Mouse (Mus musculus): ENCODE results near the gene Dnali1.

The Dnali1 gene

DNA sequence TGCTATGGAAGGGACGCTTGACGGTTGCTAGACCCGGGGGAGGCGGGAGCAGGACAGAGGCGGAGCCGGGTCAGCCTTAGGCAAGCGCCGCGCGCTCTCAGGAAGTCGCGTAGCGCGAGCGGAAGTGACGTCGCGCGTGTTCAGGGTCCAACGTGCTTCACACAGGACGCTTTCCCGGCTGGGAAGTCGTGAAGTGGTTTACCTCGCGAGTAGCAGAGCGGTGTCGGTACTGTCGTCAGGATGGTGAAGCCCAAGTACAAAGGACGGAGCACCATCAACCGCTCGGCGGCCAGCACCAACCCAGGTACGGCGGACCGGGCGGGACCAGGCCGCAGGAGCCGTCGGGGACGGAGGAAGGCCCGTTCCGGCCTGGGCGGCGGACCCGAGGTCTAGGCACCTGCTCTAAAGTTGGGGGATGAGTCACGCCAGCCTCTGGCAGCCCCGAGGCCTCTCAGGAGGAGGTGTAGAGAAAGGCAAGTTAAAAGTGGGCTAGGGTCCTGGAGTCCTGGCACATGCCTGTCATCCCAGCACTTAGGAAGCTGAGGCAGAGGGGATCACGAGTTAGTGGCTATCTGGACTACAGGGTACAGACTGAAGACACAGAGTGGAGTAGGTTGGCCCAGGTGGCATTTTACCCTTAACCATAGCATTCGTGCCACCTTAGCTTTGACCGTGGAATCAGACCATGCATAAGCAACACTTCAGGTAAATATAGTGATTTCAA, 35.5 kb downstream of the Dnali1 start:
- peak; percentile 94 for DNase-seq

DNA sequence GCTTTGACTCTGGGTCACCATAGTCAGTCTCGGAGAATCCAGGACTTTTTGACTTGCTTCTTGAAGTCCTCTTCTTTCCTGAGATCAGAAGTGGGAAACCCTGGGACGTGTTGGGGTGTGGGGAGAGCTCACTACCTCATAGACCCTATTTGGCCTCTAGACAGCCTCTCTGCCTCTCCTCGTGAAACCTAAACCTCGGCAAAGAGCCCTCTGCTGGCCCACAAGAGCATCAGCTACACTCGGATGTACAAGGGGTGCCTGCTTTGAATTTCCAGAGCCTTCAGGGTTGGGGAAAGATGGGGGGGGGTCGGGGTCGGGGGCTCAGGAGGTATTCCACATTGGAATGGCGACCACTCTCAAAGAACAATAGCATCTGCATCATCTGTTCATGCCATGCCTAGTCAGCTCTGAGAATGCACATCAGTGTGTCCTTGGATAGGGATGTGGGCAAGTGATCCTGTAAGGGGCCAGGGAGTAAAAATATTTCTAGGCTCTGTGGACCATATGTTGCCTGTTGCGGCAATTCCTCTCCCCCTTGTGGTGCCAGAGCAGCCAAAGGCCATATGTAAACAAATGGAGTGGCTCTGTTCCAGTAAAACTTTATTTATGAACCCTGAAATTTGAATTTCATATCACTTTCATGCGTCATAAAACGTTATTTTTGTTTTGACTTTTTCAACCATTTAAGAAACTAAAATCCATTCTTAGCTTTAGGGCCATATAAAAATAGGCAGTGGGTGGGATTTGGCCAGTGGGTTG, 44.5 kb downstream of the Dnali1 start:
- DNase-seq, result peak; percentile 14

DNA sequence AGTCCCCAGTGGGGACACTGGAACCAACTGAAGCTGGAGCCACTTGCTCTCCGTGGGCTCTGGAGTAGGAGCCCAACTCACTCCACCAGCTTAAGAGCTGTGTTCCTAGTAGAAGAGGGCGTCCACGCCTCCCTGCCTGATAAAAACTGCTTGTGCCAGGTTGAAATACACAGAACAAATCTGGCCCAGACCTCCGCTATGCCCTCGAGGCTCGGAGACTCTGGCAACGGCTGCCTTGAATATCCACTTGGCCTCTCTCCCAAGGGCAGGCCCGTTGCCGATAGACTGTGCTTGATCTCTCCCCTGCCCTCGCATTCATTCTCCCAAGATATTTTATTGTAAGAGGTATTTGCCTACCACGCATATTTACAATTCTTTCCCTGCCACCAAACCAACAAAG, 48.1 kb downstream of the Dnali1 start:
- no peak for DNase-seq

DNA sequence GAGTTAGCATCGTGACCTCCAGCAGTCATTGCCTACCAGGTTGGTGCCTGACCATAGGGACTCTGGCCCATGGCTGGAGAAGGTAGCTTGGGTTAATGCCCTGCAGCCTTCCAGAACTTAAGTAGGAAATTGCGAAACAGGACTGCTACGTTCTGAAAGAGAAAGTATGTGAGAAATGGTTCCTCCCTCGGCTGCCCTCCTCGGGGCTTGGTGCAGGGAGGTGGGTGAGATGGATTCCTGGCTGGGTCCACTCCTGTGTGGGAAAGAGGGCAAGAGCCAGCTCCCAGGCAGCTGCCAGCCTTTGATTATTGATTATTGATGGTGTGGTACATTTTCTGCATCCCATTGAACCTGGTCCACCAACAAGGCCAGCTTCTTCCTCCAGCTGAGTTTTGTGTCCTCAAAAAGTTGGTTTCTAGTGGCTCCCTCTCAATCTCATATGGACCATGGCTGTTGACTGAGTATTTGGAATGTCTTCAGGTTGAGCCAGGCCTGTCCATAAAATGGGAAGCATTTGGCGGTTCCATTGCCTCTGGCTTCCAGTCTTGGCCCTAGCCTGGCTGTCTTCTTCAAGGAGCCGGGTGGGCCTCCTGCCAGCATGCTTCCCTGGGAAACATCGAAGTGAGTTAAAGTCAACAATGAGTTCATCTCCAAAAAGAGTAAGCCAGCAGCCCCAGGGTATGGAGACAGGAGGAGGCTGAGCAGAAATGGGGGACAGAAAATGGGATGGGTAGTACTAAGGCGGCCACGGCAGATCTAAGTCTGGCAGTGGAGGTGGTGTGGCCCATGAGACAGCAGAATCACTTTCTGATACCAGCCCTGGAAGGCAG, 49.5 kb downstream of the Dnali1 start, which contains the start of gene Gnl2:
Gene Gnl2 (plus strand): TSS at position 780 of the 830 bp plus-strand sequence.
- DNase-seq, result no peak

DNA sequence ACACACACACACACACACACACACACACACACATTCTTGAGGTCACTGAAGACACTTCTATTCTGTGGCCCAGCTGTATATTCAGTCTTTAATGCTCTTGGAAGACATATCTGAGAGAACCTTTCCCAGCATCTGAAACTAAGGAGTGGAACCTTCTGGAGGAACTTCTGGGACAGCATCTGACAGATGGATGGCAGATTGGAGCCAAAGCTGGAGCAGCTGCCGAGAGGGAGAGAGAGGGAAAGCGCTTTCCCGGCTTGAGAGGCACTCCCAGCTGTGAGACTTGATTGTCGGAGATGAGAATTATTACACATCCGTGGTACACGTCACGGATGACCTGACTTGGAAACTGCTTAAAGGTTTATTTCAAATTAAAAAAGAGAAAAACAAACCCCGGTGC, 56.8 kb downstream of the Dnali1 start:
- DNase-seq, result no peak

DNA sequence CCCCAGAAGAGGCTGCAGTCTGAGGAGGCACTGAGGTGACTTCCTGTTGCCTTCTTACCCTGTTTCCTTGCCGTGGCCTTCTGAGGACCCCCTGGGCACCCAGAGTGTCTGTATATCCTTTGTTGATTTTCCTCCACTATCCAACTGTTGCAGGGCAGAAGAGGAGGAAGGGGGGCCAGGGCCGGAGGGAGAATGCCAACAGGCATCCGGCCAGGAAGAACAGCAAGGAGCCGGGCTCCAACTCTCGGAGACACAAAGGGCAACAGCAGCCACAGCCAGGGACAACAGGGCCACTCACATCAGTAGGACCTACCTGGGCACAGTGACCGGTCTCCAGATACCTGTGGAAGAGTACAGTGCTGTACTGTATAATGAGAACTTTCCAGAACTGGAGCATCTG, 57.3 kb downstream of the Dnali1 start:
- no peak for DNase-seq

DNA sequence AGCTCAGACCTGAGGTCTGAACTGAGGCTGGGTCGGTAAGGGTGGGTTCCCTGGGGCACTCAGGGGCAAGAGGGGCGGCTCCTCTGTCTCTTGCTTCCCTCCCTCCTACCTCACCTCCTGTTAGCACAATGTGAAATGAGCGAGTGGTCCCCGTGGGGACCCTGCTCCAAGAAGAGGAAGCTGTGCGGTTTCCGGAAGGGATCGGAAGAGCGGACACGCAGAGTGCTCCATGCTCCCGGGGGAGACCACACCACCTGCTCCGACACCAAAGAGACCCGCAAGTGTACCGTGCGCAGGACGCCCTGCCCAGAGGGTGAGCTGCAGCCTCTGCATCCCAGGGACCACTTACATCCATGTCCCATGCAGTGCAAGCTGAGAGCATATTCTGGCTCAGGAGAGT, 58.0 kb downstream of the Dnali1 start:
- no peak for DNase-seq

Measured in right cerebral cortex, adult 18-20 months (tissue).